In the genomic region with DNA sequence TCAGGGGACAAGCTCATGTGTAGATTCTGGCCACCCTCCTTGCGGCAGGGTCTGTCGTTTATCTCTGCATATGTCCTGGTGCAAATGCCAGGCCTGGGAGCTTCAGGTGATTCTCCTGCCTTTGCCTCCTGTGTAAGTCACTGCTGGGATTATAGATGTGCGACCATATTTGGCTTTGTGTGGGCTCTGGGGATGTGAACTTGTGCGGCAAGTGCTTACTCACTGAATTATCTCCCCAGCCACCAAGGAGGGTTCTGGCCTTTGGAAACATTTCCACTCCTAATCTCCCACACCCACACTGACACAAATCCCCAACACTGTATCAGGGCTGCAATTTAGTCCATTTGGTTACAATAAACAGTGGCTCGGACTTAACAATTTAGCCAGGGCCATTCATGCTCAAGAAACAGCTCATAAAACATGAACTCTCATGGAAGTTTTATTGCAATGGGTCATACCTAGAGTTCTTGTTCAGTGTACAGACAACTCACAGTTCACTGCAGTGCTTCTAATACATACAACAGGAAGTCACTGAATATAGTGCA, we compare ENCODE assay signal across 25 mouse cellular contexts. TPM values are rescaled to one million over a fixed set of nuclear protein-coding genes. Genes with fewer than 3 reads are reported as not detected.
A peak's percentile ranks its signal among the peaks of the same experiment; 100 is the strongest.
DNase-seq lines count a peak whose midpoint lies in the region; ATAC-seq and TF ChIP-seq lines count a peak whose summit lies in the region.
"Had no signal": no experiment of that assay in that cellular context is flagged by ENCODE, and none has a peak within 500 bp of the region (broad histone marks: within the 10 kb centered on the region; RNA-seq: fewer than 3 reads in every experiment).

No protein-coding gene starts in this region.

- peak; percentile 21; the same call in 1 of the 2 replicates for ATAC-seq in liver, embryonic 13.5 days (ENCODE audit: low read depth)
- ATAC-seq in liver, postnatal 0 days: no peak
- ATAC-seq: forebrain, postnatal 0 days; inflammation-experienced regulatory T-cells, adult 6 months had no signal

- peaks cover 52% of the 10 kb centered on the region for H3K4me1 ChIP-seq in heart, embryonic 10.5 days
- H3K4me1 ChIP-seq in liver, embryonic 13.5 days (replicated peaks): peaks cover 26% of the 10 kb centered on the region
- no peaks in the 10 kb centered on the region; the same call in none of the 2 replicates for H3K4me1 ChIP-seq in liver, postnatal 0 days (ENCODE audit: insufficient read depth)
- H3K4me1 ChIP-seq: hindbrain, embryonic 13.5 days; limb, embryonic 15.5 days; neural tube, embryonic 15.5 days; stomach, embryonic 15.5 days had no signal

- H3K9me3 ChIP-seq in heart, embryonic 10.5 days: no peaks in the 10 kb centered on the region
- H3K9me3 ChIP-seq in liver, embryonic 13.5 days (replicated peaks): no peaks in the 10 kb centered on the region
- no peaks in the 10 kb centered on the region for H3K9me3 ChIP-seq in liver, postnatal 0 days (ENCODE audit: low read length)
- H3K9me3 ChIP-seq: embryonic facial prominence, embryonic 12.5 days; heart, embryonic 12.5 days; hindbrain, embryonic 13.5 days; limb, embryonic 15.5 days; neural tube, embryonic 15.5 days; stomach, embryonic 15.5 days had no signal

- H3K36me3 ChIP-seq in heart, embryonic 10.5 days: peaks cover 25% of the 10 kb centered on the region
- H3K36me3 ChIP-seq in liver, embryonic 13.5 days: 0 out of 2 replicates have a peak, but pooled peaks cover 4% of the 10 kb centered on the region
- H3K36me3 ChIP-seq in liver, postnatal 0 days (replicated peaks; ENCODE audit: insufficient read depth, low read length): no peaks in the 10 kb centered on the region
- H3K36me3 ChIP-seq: embryonic facial prominence, embryonic 12.5 days; limb, embryonic 15.5 days; neural tube, embryonic 15.5 days; stomach, embryonic 15.5 days had no signal

- no peak for TF ChIP-seq EP300 in liver, postnatal 0 days (IDR thresholded peaks at IDR 0.05; ENCODE audit: low read depth)

- H3K27ac ChIP-seq in heart, embryonic 10.5 days: peak overlapping the region; percentile 57; the same call in 1 of the 2 replicates
- 0 out of 2 replicates have a peak overlapping the region, but pooled peaks have one; percentile 16 for H3K27ac ChIP-seq in liver, embryonic 13.5 days
- no peak overlapping the region for H3K27ac ChIP-seq in liver, postnatal 0 days (ENCODE audit: low read depth)
- H3K27ac ChIP-seq: embryonic facial prominence, embryonic 12.5 days; hindbrain, embryonic 13.5 days; limb, embryonic 15.5 days; neural tube, embryonic 15.5 days; stomach, embryonic 15.5 days had no signal

- peak overlapping the region; percentile 21 for H3K4me2 ChIP-seq in liver, embryonic 13.5 days
- H3K4me2 ChIP-seq in liver, postnatal 0 days (ENCODE audit: low read depth, low read length): no peak overlapping the region
- H3K4me2 ChIP-seq: embryonic facial prominence, embryonic 12.5 days; heart, embryonic 12.5 days; hindbrain, embryonic 13.5 days; limb, embryonic 15.5 days; midbrain, embryonic 11.5 days; neural tube, embryonic 15.5 days; stomach, embryonic 15.5 days had no signal

- 74% methylated on average over 5 of the region's 5 CpGs for whole genome bisulfite sequencing in heart, embryonic 10.5 days
- 62% methylated on average over 5 of the region's 5 CpGs for WGBS in liver, embryonic 13.5 days (ENCODE audit: insufficient replicate concordance)
- 77% methylated on average over 5 of the region's 5 CpGs for WGBS in liver, postnatal 0 days (ENCODE audit: insufficient replicate concordance)

- H3K9ac ChIP-seq in liver, embryonic 13.5 days: 0 out of 2 replicates have a peak overlapping the region, but pooled peaks have one; percentile 11
- no peak overlapping the region for H3K9ac ChIP-seq in liver, postnatal 0 days (replicated peaks)
- H3K9ac ChIP-seq: embryonic facial prominence, embryonic 12.5 days; forebrain, postnatal 0 days; heart, embryonic 12.5 days; hindbrain, embryonic 13.5 days; limb, embryonic 15.5 days; neural tube, embryonic 15.5 days; stomach, embryonic 15.5 days had no signal

- no peak for TF ChIP-seq CTCF in liver, postnatal 0 days (IDR thresholded peaks at IDR 0.05; ENCODE audit: low read depth)

- no peaks in the 10 kb centered on the region for H3K27me3 ChIP-seq in heart, embryonic 10.5 days (ENCODE audit: insufficient read depth, poor library complexity, severe bottlenecking)
- H3K27me3 ChIP-seq in liver, embryonic 13.5 days: no peaks in the 10 kb centered on the region
- H3K27me3 ChIP-seq in liver, postnatal 0 days (ENCODE audit: insufficient read depth, low read length): no peaks in the 10 kb centered on the region
- H3K27me3 ChIP-seq: embryonic facial prominence, embryonic 12.5 days; heart, embryonic 12.5 days; hindbrain, embryonic 13.5 days; limb, embryonic 15.5 days; neural tube, embryonic 15.5 days; stomach, embryonic 15.5 days had no signal

- H3K4me3 ChIP-seq in heart, embryonic 10.5 days: no peak overlapping the region
- H3K4me3 ChIP-seq in liver, embryonic 13.5 days (replicated peaks): no peak overlapping the region
- H3K4me3 ChIP-seq in liver, postnatal 0 days (ENCODE audit: low read depth, low read length): no peak overlapping the region
- H3K4me3 ChIP-seq: embryonic facial prominence, embryonic 12.5 days; heart, embryonic 12.5 days; hindbrain, embryonic 13.5 days; limb, embryonic 15.5 days; neural tube, embryonic 15.5 days; stomach, embryonic 15.5 days had no signal

- DNase-seq in heart, embryonic 10.5 days (ENCODE audit: low spot score): peak; percentile 64
- DNase-seq in heart, adult 9 months (ENCODE audit: low spot score in 2 of 2): no peak
- no peak for DNase-seq in liver, embryonic 13.5 days
- DNase-seq in liver, postnatal 0 days: no peak
- DNase-seq in lung, postnatal 36 days: peak; percentile 19
- no peak for DNase-seq in lung, postnatal 25 days (ENCODE audit: low spot score)
- DNase-seq in left cerebral cortex, adult 18-20 months (ENCODE audit: low spot score in 2 of 2): no peak
- DNase-seq: adrenal gland, postnatal 10 days; cerebellum, adult 2 months; cerebellum, postnatal 25 days; forebrain, postnatal 0 days; gastrocnemius, postnatal 25 days; heart, postnatal 14 days; kidney, postnatal 36 days; right cerebral cortex, adult 18-20 months; right cerebral cortex, postnatal 4 days; thymus, postnatal 36 days had no signal

RNA-seq across cellular contexts. Expression of a gene that starts 18.7 kb away (rescaled TPM):
- 22.3 and 24.8 TPM in 2 replicates for polyA plus RNA-seq in heart, embryonic 10.5 days (2016; fragmentation: Nextera tagmentation; extraction: Ambion mirVana)
- 9.8 and 10.2 TPM in 2 replicates for polyA plus RNA-seq in liver, embryonic 13.5 days (2015; fragmentation: Nextera tagmentation; extraction: Ambion mirVana)
- 11.0 and 12.7 TPM in 2 replicates for polyA plus RNA-seq in liver, postnatal 0 days (2015; fragmentation: Nextera tagmentation; extraction: Ambion mirVana)
- 10 to 100 TPM; 15.6 to 18.2 TPM for total RNA-seq in left cerebral cortex, adult 18-20 months (2021)

RNA-seq across cellular contexts. Expression of a gene that starts 40.1 kb away (rescaled TPM):
- 176 and 192 TPM in 2 replicates for polyA plus RNA-seq in heart, embryonic 10.5 days (2016; fragmentation: Nextera tagmentation; extraction: Ambion mirVana)
- polyA plus RNA-seq in liver, embryonic 13.5 days (2015; fragmentation: Nextera tagmentation; extraction: Ambion mirVana): 43.9 and 47.2 TPM in 2 replicates
- 30.9 and 31.8 TPM in 2 replicates for polyA plus RNA-seq in liver, postnatal 0 days (2015; fragmentation: Nextera tagmentation; extraction: Ambion mirVana)
- total RNA-seq in left cerebral cortex, adult 18-20 months (2021): 10 to 100 TPM; 23.0 to 23.9 TPM

Comparison
In these comparisons a context has a peak if more than half of its experiments do, and no peak if none do; other contexts are left out.
1. DNase-seq: peak in heart, embryonic 10.5 days (single experiment) and lung, postnatal 36 days (single experiment); none in heart, adult 9 months (0 of 2), liver, embryonic 13.5 days (single experiment), liver, postnatal 0 days (single experiment), lung, postnatal 25 days (single experiment) and left cerebral cortex, adult 18-20 months (0 of 2).